Mouse (Mus musculus): ENCODE data around the gene Cnot1. TPM values are rescaled to one million over a fixed set of nuclear protein-coding genes. Genes with fewer than 3 reads are reported as not detected.

Cnot1 gene
- polyA plus RNA-seq, 1 experiment from 2014 or later: 128 TPM

GRCm38 (mm10) chr8:95698179-95698578 is 109.1 kb downstream of the Cnot1 start:
- 37% methylated on average over 6 of the region's 6 CpGs for WGBS
- H3K4me3 ChIP-seq (ENCODE audit: low read length): no peak overlapping the region
- 0 out of 2 replicates have a peak, but pooled peaks cover 3% of the 10 kb centered on the region for H3K4me1 ChIP-seq (ENCODE audit: control insufficient read depth, insufficient read depth, low read length)
- H3K9ac ChIP-seq (ENCODE audit: low read depth, low read length): no peak overlapping the region
- no peaks in the 10 kb centered on the region for H3K36me3 ChIP-seq (ENCODE audit: control insufficient read depth, insufficient read depth, low read length)
- H3K27me3 ChIP-seq (ENCODE audit: control insufficient read depth, insufficient read depth, low read length): peaks cover 21% of the 10 kb centered on the region
- ATAC-seq (ENCODE audit: low FRiP score, low TSS enrichment): no peak
- H3K9me3 ChIP-seq (ENCODE audit: control insufficient read depth, low read length): no peaks in the 10 kb centered on the region
- H3K27ac ChIP-seq (ENCODE audit: low read depth, low read length): no peak overlapping the region
- no peak overlapping the region for H3K4me2 ChIP-seq (replicated peaks; ENCODE audit: low read depth, low read length)

- Histone ChIP-seq H3K4me3 (ENCODE audit: low read length) (no peak overlapping the region), H3K27ac (ENCODE audit: low read depth, low read length) (no peak overlapping the region), H3K27me3 (ENCODE audit: control insufficient read depth, insufficient read depth, low read length) (peaks cover 21% of the 10 kb centered on the region), H3K9ac (ENCODE audit: low read depth, low read length) (no peak overlapping the region), H3K9me3 (ENCODE audit: control insufficient read depth, low read length) (no peaks in the 10 kb centered on the region), H3K4me2 (replicated peaks; ENCODE audit: low read depth, low read length) (0 out of 2 replicates have a peak overlapping the region, but pooled peaks have one; percentile 21), H3K36me3 (ENCODE audit: control insufficient read depth, insufficient read depth, low read length) (no peaks in the 10 kb centered on the region), H3K4me1 (ENCODE audit: control insufficient read depth, insufficient read depth, low read length) (no peaks in the 10 kb centered on the region)
- WGBS: 4% methylated on average over 11 of the region's 11 CpGs
- peak; percentile 78 for ATAC-seq (ENCODE audit: low FRiP score, low TSS enrichment)
Measured at GRCm38 (mm10) chr8:95697128-95697527, 110.1 kb downstream of the Cnot1 start.

- 60% methylated on average over 8 of the region's 8 CpGs for WGBS
- H3K27me3 ChIP-seq (ENCODE audit: control insufficient read depth, insufficient read depth, low read length): peaks cover 21% of the 10 kb centered on the region
- ATAC-seq (ENCODE audit: low FRiP score, low TSS enrichment): no peak
- H3K9ac ChIP-seq (ENCODE audit: low read depth, low read length): no peak overlapping the region
- H3K4me2 ChIP-seq (replicated peaks; ENCODE audit: low read depth, low read length): no peak overlapping the region
- H3K27ac ChIP-seq (ENCODE audit: low read depth, low read length): no peak overlapping the region
- no peaks in the 10 kb centered on the region for H3K9me3 ChIP-seq (ENCODE audit: control insufficient read depth, low read length)
- no peaks in the 10 kb centered on the region for H3K36me3 ChIP-seq (ENCODE audit: control insufficient read depth, insufficient read depth, low read length)
- H3K4me1 ChIP-seq (ENCODE audit: control insufficient read depth, insufficient read depth, low read length): no peaks in the 10 kb centered on the region
- H3K4me3 ChIP-seq (ENCODE audit: low read length): no peak overlapping the region
Measured at GRCm38 (mm10) chr8:95696661-95697060, 110.6 kb downstream of the Cnot1 start.

GRCm38 (mm10) chr8:95694631-95695030 is 112.6 kb downstream of the Cnot1 start:
- no peak overlapping the region for H3K9ac ChIP-seq (ENCODE audit: low read depth, low read length)
- no peak overlapping the region for H3K4me2 ChIP-seq (replicated peaks; ENCODE audit: low read depth, low read length)
- WGBS: 27% methylated on average over 6 of the region's 6 CpGs
- H3K4me3 ChIP-seq (ENCODE audit: low read length): no peak overlapping the region
- no peak for ATAC-seq (ENCODE audit: low FRiP score, low TSS enrichment)
- peaks cover 21% of the 10 kb centered on the region for H3K27me3 ChIP-seq (ENCODE audit: control insufficient read depth, insufficient read depth, low read length)
- no peaks in the 10 kb centered on the region for H3K9me3 ChIP-seq (ENCODE audit: control insufficient read depth, low read length)
- no peaks in the 10 kb centered on the region for H3K4me1 ChIP-seq (ENCODE audit: control insufficient read depth, insufficient read depth, low read length)
- no peak overlapping the region for H3K27ac ChIP-seq (ENCODE audit: low read depth, low read length)
- no peaks in the 10 kb centered on the region for H3K36me3 ChIP-seq (ENCODE audit: control insufficient read depth, insufficient read depth, low read length)

GRCm38 (mm10) chr8:95690929-95691541 is 116.2 kb downstream of the Cnot1 start:
- Histone ChIP-seq H3K9ac (ENCODE audit: low read depth, low read length) (no peak overlapping the region), H3K4me2 (replicated peaks; ENCODE audit: low read depth, low read length) (no peak overlapping the region), H3K4me1 (ENCODE audit: control insufficient read depth, insufficient read depth, low read length) (no peaks in the 10 kb centered on the region), H3K9me3 (ENCODE audit: control insufficient read depth, low read length) (no peaks in the 10 kb centered on the region), H3K27ac (ENCODE audit: low read depth, low read length) (no peak overlapping the region), H3K36me3 (ENCODE audit: control insufficient read depth, insufficient read depth, low read length) (no peaks in the 10 kb centered on the region), H3K4me3 (ENCODE audit: low read length) (no peak overlapping the region), H3K27me3 (ENCODE audit: control insufficient read depth, insufficient read depth, low read length) (peaks cover 15% of the 10 kb centered on the region)
- ATAC-seq (ENCODE audit: low FRiP score, low TSS enrichment): no peak
- 85% methylated on average over 13 of the region's 13 CpGs for WGBS

- no peak overlapping the region for H3K9ac ChIP-seq (ENCODE audit: low read depth, low read length)
- H3K4me1 ChIP-seq (ENCODE audit: control insufficient read depth, insufficient read depth, low read length): no peaks in the 10 kb centered on the region
- H3K4me2 ChIP-seq (replicated peaks; ENCODE audit: low read depth, low read length): no peak overlapping the region
- H3K27ac ChIP-seq (ENCODE audit: low read depth, low read length): no peak overlapping the region
- H3K4me3 ChIP-seq (ENCODE audit: low read length): no peak overlapping the region
- H3K36me3 ChIP-seq (ENCODE audit: control insufficient read depth, insufficient read depth, low read length): no peaks in the 10 kb centered on the region
- 77% methylated on average over 10 of the region's 10 CpGs for WGBS
- H3K27me3 ChIP-seq (ENCODE audit: control insufficient read depth, insufficient read depth, low read length): no peaks in the 10 kb centered on the region
- no peak for ATAC-seq (ENCODE audit: low FRiP score, low TSS enrichment)
- H3K9me3 ChIP-seq (ENCODE audit: control insufficient read depth, low read length): no peaks in the 10 kb centered on the region
Measured at GRCm38 (mm10) chr8:95688073-95688672, 119.1 kb downstream of the Cnot1 start.

GRCm38 (mm10) chr8:95678024-95678611 is 129.1 kb downstream of the Cnot1 start:
- WGBS: under 1% methylated on average over 56 of the region's 70 CpGs
- H3K27me3 ChIP-seq (ENCODE audit: control insufficient read depth, insufficient read depth, low read length): peaks cover 53% of the 10 kb centered on the region

GRCm38 (mm10) chr8:95677591-95678023 is 129.7 kb downstream of the Cnot1 start:
- WGBS: 2% methylated on average over 19 of the region's 48 CpGs
- Histone ChIP-seq H3K9ac (ENCODE audit: low read depth, low read length) (peak overlapping the region; percentile 43; the same call in 1 of the 2 replicates), H3K27me3 (ENCODE audit: control insufficient read depth, insufficient read depth, low read length) (peaks cover 54% of the 10 kb centered on the region), H3K4me1 (ENCODE audit: control insufficient read depth, insufficient read depth, low read length) (0 out of 2 replicates have a peak, but pooled peaks cover 5% of the 10 kb centered on the region), H3K4me2 (replicated peaks; ENCODE audit: low read depth, low read length) (peak overlapping the region; percentile 98), H3K4me3 (ENCODE audit: low read length) (peak overlapping the region; percentile 60), H3K36me3 (ENCODE audit: control insufficient read depth, insufficient read depth, low read length) (no peaks in the 10 kb centered on the region), H3K27ac (ENCODE audit: low read depth, low read length) (no peak overlapping the region), H3K9me3 (ENCODE audit: control insufficient read depth, low read length) (no peaks in the 10 kb centered on the region)
- ATAC-seq (ENCODE audit: low FRiP score, low TSS enrichment): peak; percentile 72

More at GRCm38 (mm10) chr8:95678024-95678611, 129.1 kb downstream of the Cnot1 start:
- ATAC-seq (ENCODE audit: low FRiP score, low TSS enrichment): peak; percentile 33; the same call in 1 of the 2 replicates
- peak overlapping the region; percentile 43 for H3K9ac ChIP-seq (ENCODE audit: low read depth, low read length)
- no peaks in the 10 kb centered on the region for H3K36me3 ChIP-seq (ENCODE audit: control insufficient read depth, insufficient read depth, low read length)
- H3K27ac ChIP-seq (ENCODE audit: low read depth, low read length): no peak overlapping the region
- peak overlapping the region; percentile 98 for H3K4me2 ChIP-seq (replicated peaks; ENCODE audit: low read depth, low read length)
- peak overlapping the region; percentile 60 for H3K4me3 ChIP-seq (ENCODE audit: low read length)
- H3K9me3 ChIP-seq (ENCODE audit: control insufficient read depth, low read length): no peaks in the 10 kb centered on the region
- H3K4me1 ChIP-seq (ENCODE audit: control insufficient read depth, insufficient read depth, low read length): 0 out of 2 replicates have a peak, but pooled peaks cover 5% of the 10 kb centered on the region

- peak within 1 kb of the TSS; percentile 98 for H3K4me2 ChIP-seq (replicated peaks; ENCODE audit: low read depth, low read length)
- 0 out of 2 replicates have a peak, but pooled peaks cover 5% of the 10 kb centered on the region for H3K4me1 ChIP-seq (ENCODE audit: control insufficient read depth, insufficient read depth, low read length)
- no peaks in the 10 kb centered on the region for H3K9me3 ChIP-seq (ENCODE audit: control insufficient read depth, low read length)
Measured at GRCm38 (mm10) chr8:95676631-95677030, 130.6 kb downstream of the Cnot1 start, which contains the start of gene Ndrg4. TSS of gene Ndrg4 (plus strand) at chr8:95676980.

More at GRCm38 (mm10) chr8:95676631-95677030, 130.6 kb downstream of the Cnot1 start, which contains the start of gene Ndrg4:
- 19% methylated on average over 9 of the region's 9 CpGs for WGBS
- Histone ChIP-seq H3K9ac (ENCODE audit: low read depth, low read length) (peak within 1 kb of the TSS; percentile 43; the same call in 1 of the 2 replicates), H3K27me3 (ENCODE audit: control insufficient read depth, insufficient read depth, low read length) (peaks cover 54% of the 10 kb centered on the region), H3K36me3 (ENCODE audit: control insufficient read depth, insufficient read depth, low read length) (no peaks in the 10 kb centered on the region), H3K27ac (ENCODE audit: low read depth, low read length) (no peak within 1 kb of the TSS), H3K4me3 (ENCODE audit: low read length) (peak within 1 kb of the TSS; percentile 60)
- ATAC-seq (ENCODE audit: low FRiP score, low TSS enrichment): no peak
